ENCODE assay signal across 21 mouse cellular contexts in genomic region chr7:124803101-124803500, GRCm38 (mm10).
A peak's percentile ranks its signal among the peaks of the same experiment; 100 is the strongest.
DNase-seq lines count a peak whose midpoint lies in the region; ATAC-seq and TF ChIP-seq lines count a peak whose summit lies in the region.
"Had no signal": no experiment of that assay in that cellular context is flagged by ENCODE, and none has a peak within 500 bp of the region (broad histone marks: within the 10 kb centered on the region; RNA-seq: fewer than 3 reads in every experiment).

No protein-coding gene starts in this region.

- H3K27me3 ChIP-seq in forebrain, postnatal 0 days (ENCODE audit: insufficient read depth, low read length): no peaks in the 10 kb centered on the region
- no peaks in the 10 kb centered on the region for H3K27me3 ChIP-seq in forebrain, embryonic 12.5 days
- H3K27me3 ChIP-seq: embryonic facial prominence, embryonic 13.5 days; forebrain, embryonic 15.5 days; hindbrain, embryonic 13.5 days; intestine, embryonic 15.5 days; Patski had no signal

- no peak overlapping the region for H3K4me3 ChIP-seq in forebrain, postnatal 0 days (ENCODE audit: low read depth, low read length)
- H3K4me3 ChIP-seq in forebrain, embryonic 12.5 days (replicated peaks): no peak overlapping the region
- H3K4me3 ChIP-seq: embryonic facial prominence, embryonic 13.5 days; forebrain, embryonic 15.5 days; heart, embryonic 10.5 days; hindbrain, embryonic 13.5 days; intestine, embryonic 15.5 days had no signal

- no peaks in the 10 kb centered on the region for H3K9me3 ChIP-seq in forebrain, postnatal 0 days (ENCODE audit: low read length)
- H3K9me3 ChIP-seq in forebrain, embryonic 12.5 days: no peaks in the 10 kb centered on the region
- H3K9me3 ChIP-seq: embryonic facial prominence, embryonic 13.5 days; forebrain, embryonic 15.5 days; heart, embryonic 10.5 days; hindbrain, embryonic 13.5 days; intestine, embryonic 15.5 days had no signal

- WGBS in forebrain, postnatal 0 days: 26% methylated on average over 3 of the region's 3 CpGs
- 70% methylated on average over 3 of the region's 3 CpGs for WGBS in forebrain, embryonic 12.5 days

- H3K4me1 ChIP-seq in forebrain, postnatal 0 days (ENCODE audit: insufficient read depth): no peaks in the 10 kb centered on the region
- H3K4me1 ChIP-seq in forebrain, embryonic 12.5 days: no peaks in the 10 kb centered on the region
- H3K4me1 ChIP-seq: embryonic facial prominence, embryonic 13.5 days; forebrain, embryonic 15.5 days; heart, embryonic 10.5 days; hindbrain, embryonic 13.5 days; intestine, embryonic 15.5 days had no signal

- H3K4me2 ChIP-seq in forebrain, postnatal 0 days (ENCODE audit: low read depth): no peak overlapping the region
- no peak overlapping the region for H3K4me2 ChIP-seq in forebrain, embryonic 12.5 days
- H3K4me2 ChIP-seq: embryonic facial prominence, embryonic 13.5 days; forebrain, embryonic 15.5 days; hindbrain, embryonic 13.5 days; intestine, embryonic 15.5 days had no signal

- no peaks in the 10 kb centered on the region for H3K36me3 ChIP-seq in forebrain, postnatal 0 days (ENCODE audit: insufficient read depth)
- no peaks in the 10 kb centered on the region for H3K36me3 ChIP-seq in forebrain, embryonic 12.5 days (replicated peaks)
- H3K36me3 ChIP-seq: embryonic facial prominence, embryonic 13.5 days; forebrain, embryonic 15.5 days; heart, embryonic 10.5 days; hindbrain, embryonic 13.5 days; intestine, embryonic 15.5 days had no signal

- H3K27ac ChIP-seq in forebrain, postnatal 0 days (ENCODE audit: low read depth, low read length): no peak overlapping the region
- no peak overlapping the region for H3K27ac ChIP-seq in forebrain, embryonic 12.5 days
- H3K27ac ChIP-seq: embryonic facial prominence, embryonic 13.5 days; forebrain, embryonic 15.5 days; heart, embryonic 10.5 days; hindbrain, embryonic 13.5 days; intestine, embryonic 15.5 days had no signal

- no peak for TF ChIP-seq CTCF in forebrain, postnatal 0 days (IDR thresholded peaks at IDR 0.05; ENCODE audit: low read depth)

- ATAC-seq in cerebellum, adult (ENCODE audit: insufficient number of reproducible peaks, low FRiP score, low TSS enrichment): no peak
- no peak for ATAC-seq in forebrain, postnatal 0 days
- ATAC-seq in forebrain, embryonic 12.5 days (ENCODE audit: low FRiP score): no peak
- ATAC-seq: activated CD4-positive, CD25-positive, alpha-beta regulatory T cell, adult 4 months; forebrain, embryonic 15.5 days; intestine, embryonic 15.5 days; Patski had no signal

- DNase-seq in cerebellum, adult 9-10 months: peak; percentile 57
- peak; percentile 12 for DNase-seq in forebrain, postnatal 0 days
- peak; percentile 2 for DNase-seq in Muller cell, postnatal 12 days (ENCODE audit: inconsistent ontology term)
- peak; percentile 23 to 67 for DNase-seq in cerebellum, postnatal 14 days
- DNase-seq in adrenal gland, adult (ENCODE audit: inconsistent age in 2 of 2, low spot score in 1 of 2): no peak
- DNase-seq: adrenal gland, adult 2 months; adrenal gland, postnatal 25 days; gastrocnemius, postnatal 10 days; heart, adult 18-20 months; heart, postnatal 10 days; heart, postnatal 4 days; kidney, adult 18-20 months had no signal

- H3K9ac ChIP-seq in forebrain, postnatal 0 days: no peak overlapping the region
- no peak overlapping the region for H3K9ac ChIP-seq in forebrain, embryonic 12.5 days
- H3K9ac ChIP-seq: embryonic facial prominence, embryonic 13.5 days; forebrain, embryonic 15.5 days; hindbrain, embryonic 13.5 days; intestine, embryonic 15.5 days had no signal

Comparison
In these comparisons a context has a peak if more than half of its experiments do, and no peak if none do; other contexts are left out.
1. DNase-seq: peak in cerebellum, adult 9-10 months (single experiment), forebrain, postnatal 0 days (single experiment), Muller cell, postnatal 12 days (single experiment) and cerebellum, postnatal 14 days (2 of 2); none in adrenal gland, adult (0 of 2).